Mouse (Mus musculus): ENCODE measurements around the gene Tmprss9. TPM values are rescaled to one million over a fixed set of nuclear protein-coding genes. Genes with fewer than 3 reads are reported as not detected.

Gene Tmprss9
- total and polyA plus RNA-seq, 2 experiments from 2014 or later = 0.22 to 0.33 TPM

GRCm38 (mm10) chr10:80899591-80900317, 28.1 kb downstream of the Tmprss9 start:
- DNase-seq (no peak), ATAC-seq (no peak)
- no peaks in the 10 kb centered on the region for H3K9me3 ChIP-seq (ENCODE audit: low read length)
- H3K36me3 ChIP-seq (ENCODE audit: insufficient read depth) = peaks cover 33% of the 10 kb centered on the region
- peak overlapping the region; percentile 91 for H3K4me2 ChIP-seq (ENCODE audit: low read depth)
- 20% methylated on average over 25 of the region's 25 CpGs for WGBS
- H3K4me1 ChIP-seq (ENCODE audit: insufficient read depth) = peaks cover 6% of the 10 kb centered on the region
- TF ChIP-seq CTCF (IDR thresholded peaks at IDR 0.05; ENCODE audit: low read depth) = no peak
- H3K9ac ChIP-seq = peak overlapping the region; percentile 80
- peak overlapping the region; percentile 89 for H3K27ac ChIP-seq (ENCODE audit: low read depth, low read length)
- no peaks in the 10 kb centered on the region for H3K27me3 ChIP-seq (ENCODE audit: insufficient read depth, low read length)
- peak overlapping the region; percentile 89 for H3K4me3 ChIP-seq (ENCODE audit: low read depth, low read length)

- ATAC-seq (peak; percentile 97), DNase-seq (peak; percentile 99)
- Histone ChIP-seq H3K4me2 (ENCODE audit: low read depth) (peak within 1 kb of the TSS; percentile 91), H3K9me3 (ENCODE audit: low read length) (no peaks in the 10 kb centered on the region), H3K27me3 (ENCODE audit: insufficient read depth, low read length) (no peaks in the 10 kb centered on the region), H3K36me3 (ENCODE audit: insufficient read depth) (peaks cover 40% of the 10 kb centered on the region), H3K9ac (peak within 1 kb of the TSS; percentile 80), H3K4me1 (ENCODE audit: insufficient read depth) (peaks cover 6% of the 10 kb centered on the region), H3K4me3 (ENCODE audit: low read depth, low read length) (peak within 1 kb of the TSS; percentile 89), H3K27ac (ENCODE audit: low read depth, low read length) (peak within 1 kb of the TSS; percentile 89)
- WGBS = under 1% methylated on average over 72 of the region's 72 CpGs
- no peak for TF ChIP-seq CTCF (IDR thresholded peaks at IDR 0.05; ENCODE audit: low read depth)
Observed at GRCm38 (mm10) chr10:80900318-80901247, 28.9 kb downstream of the Tmprss9 start, which contains the start of gene Timm13. TSS of gene Timm13 (minus strand) at chr10:80900969.

GRCm38 (mm10) chr10:80901409-80902272, 30.0 kb downstream of the Tmprss9 start:
- no peaks in the 10 kb centered on the region for H3K27me3 ChIP-seq (ENCODE audit: insufficient read depth, low read length)
- no peak for TF ChIP-seq CTCF (IDR thresholded peaks at IDR 0.05; ENCODE audit: low read depth)
- no peaks in the 10 kb centered on the region for H3K9me3 ChIP-seq (ENCODE audit: low read length)
- ATAC-seq (no peak), DNase-seq (no peak)
- no peak overlapping the region for H3K4me3 ChIP-seq (ENCODE audit: low read depth, low read length)
- 89% methylated on average over 19 of the region's 19 CpGs for WGBS
- H3K27ac ChIP-seq (ENCODE audit: low read depth, low read length) = no peak overlapping the region
- H3K4me2 ChIP-seq (ENCODE audit: low read depth) = peak overlapping the region; percentile 23
- H3K4me1 ChIP-seq (ENCODE audit: insufficient read depth) = peaks cover 6% of the 10 kb centered on the region
- H3K36me3 ChIP-seq (ENCODE audit: insufficient read depth) = peaks cover 50% of the 10 kb centered on the region
- H3K9ac ChIP-seq = no peak overlapping the region

GRCm38 (mm10) chr10:80902273-80902940, 30.8 kb downstream of the Tmprss9 start:
- ATAC-seq (no peak), DNase-seq (no peak)
- WGBS = 94% methylated on average over 9 of the region's 9 CpGs
- H3K36me3 ChIP-seq (ENCODE audit: insufficient read depth) = peaks cover 53% of the 10 kb centered on the region
- no peak for TF ChIP-seq CTCF (IDR thresholded peaks at IDR 0.05; ENCODE audit: low read depth)
- H3K27me3 ChIP-seq (ENCODE audit: insufficient read depth, low read length) = no peaks in the 10 kb centered on the region
- H3K9ac ChIP-seq = no peak overlapping the region
- no peak overlapping the region for H3K27ac ChIP-seq (ENCODE audit: low read depth, low read length)
- peaks cover 6% of the 10 kb centered on the region for H3K4me1 ChIP-seq (ENCODE audit: insufficient read depth)
- H3K9me3 ChIP-seq (ENCODE audit: low read length) = no peaks in the 10 kb centered on the region
- H3K4me2 ChIP-seq (ENCODE audit: low read depth) = no peak overlapping the region
- no peak overlapping the region for H3K4me3 ChIP-seq (ENCODE audit: low read depth, low read length)

GRCm38 (mm10) chr10:80903282-80903681, 31.6 kb downstream of the Tmprss9 start:
- ATAC-seq (no peak), DNase-seq (no peak)
- WGBS = 92% methylated on average over 10 of the region's 10 CpGs
- Histone ChIP-seq H3K9me3 (ENCODE audit: low read length) (no peaks in the 10 kb centered on the region), H3K4me1 (ENCODE audit: insufficient read depth) (peaks cover 6% of the 10 kb centered on the region), H3K36me3 (ENCODE audit: insufficient read depth) (peaks cover 62% of the 10 kb centered on the region), H3K4me2 (ENCODE audit: low read depth) (no peak overlapping the region), H3K9ac (no peak overlapping the region), H3K27ac (ENCODE audit: low read depth, low read length) (no peak overlapping the region), H3K4me3 (ENCODE audit: low read depth, low read length) (no peak overlapping the region), H3K27me3 (ENCODE audit: insufficient read depth, low read length) (no peaks in the 10 kb centered on the region)
- TF ChIP-seq CTCF (IDR thresholded peaks at IDR 0.05; ENCODE audit: low read depth) = no peak
